Comparison of ENCODE assay signal across 16 mouse cellular contexts in the genomic region with DNA sequence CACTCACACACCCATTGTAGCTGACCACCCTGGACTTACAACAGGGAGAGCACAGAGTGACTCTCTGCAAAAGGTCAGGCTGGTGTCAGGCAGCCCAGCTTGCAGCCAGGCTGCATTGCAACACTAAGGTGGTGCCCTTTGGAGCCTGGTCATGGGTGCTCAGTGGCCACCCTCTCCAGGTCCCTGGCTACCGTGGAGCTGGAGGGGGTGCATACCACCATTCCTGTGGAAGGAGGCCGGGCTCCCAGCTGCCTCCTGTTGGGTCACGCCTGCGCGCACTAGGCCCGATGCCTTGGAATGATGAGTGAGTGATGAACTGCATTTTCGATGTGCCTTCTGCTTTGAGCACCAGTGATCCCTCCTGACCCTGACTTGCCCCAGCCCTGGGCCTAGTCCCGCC. TPM values are rescaled to one million over a fixed set of nuclear protein-coding genes. Genes with fewer than 3 reads are reported as not detected.
A peak's percentile ranks its signal among the peaks of the same experiment; 100 is the strongest.
DNase-seq lines count a peak whose midpoint lies in the region; ATAC-seq and TF ChIP-seq lines count a peak whose summit lies in the region.
"Had no signal": no experiment of that assay in that cellular context is flagged by ENCODE, and none has a peak within 500 bp of the region (broad histone marks: within the 10 kb centered on the region; RNA-seq: fewer than 3 reads in every experiment).

No protein-coding gene starts in this region.

- no peak for DNase-seq in heart, embryonic 10.5 days (ENCODE audit: low spot score)
- DNase-seq in heart, postnatal 25 days (ENCODE audit: low spot score): no peak
- peak; percentile 45 to 61 for DNase-seq in lung, adult 18-20 months
- DNase-seq in lung, adult 2 months: no peak
- DNase-seq in liver, embryonic 14.5 days (ENCODE audit: low read depth in 3 of 3, low spot score in 3 of 3): no peak
- DNase-seq in lung, postnatal 25 days (ENCODE audit: low spot score): peak; percentile 45
- no peak for DNase-seq in cerebellum, postnatal 36 days
- DNase-seq: gastrocnemius, postnatal 25 days had no signal

- H3K9ac ChIP-seq in liver, embryonic 14.5 days (replicated peaks): no peak overlapping the region
- H3K9ac ChIP-seq: forebrain, embryonic 12.5 days; hindbrain, embryonic 12.5 days; intestine, embryonic 15.5 days had no signal

- 87% methylated on average over 8 of the region's 8 CpGs for WGBS in heart, embryonic 10.5 days
- WGBS in lung, adult 2 months: 70% methylated on average over 8 of the region's 8 CpGs
- WGBS in liver, embryonic 14.5 days (ENCODE audit: insufficient replicate concordance): 75% methylated on average over 8 of the region's 8 CpGs

- H3K27me3 ChIP-seq in heart, embryonic 10.5 days (ENCODE audit: insufficient read depth, poor library complexity, severe bottlenecking): peaks cover 77% of the 10 kb centered on the region
- peaks cover 17% of the 10 kb centered on the region for H3K27me3 ChIP-seq in liver, embryonic 14.5 days (ENCODE audit: control insufficient read depth, insufficient read depth, low read length)

- H3K4me1 ChIP-seq in heart, embryonic 10.5 days: peaks cover 66% of the 10 kb centered on the region
- no peaks in the 10 kb centered on the region for H3K4me1 ChIP-seq in lung, adult 2 months (ENCODE audit: control insufficient read depth, insufficient read depth, low read length)
- H3K4me1 ChIP-seq in liver, embryonic 14.5 days (replicated peaks; ENCODE audit: control insufficient read depth in 2 of 2, insufficient read depth in 2 of 2, low read length in 1 of 2): no peaks in the 10 kb centered on the region; a peak in 1 of 4 replicates

- no peak overlapping the region for H3K4me2 ChIP-seq in liver, embryonic 14.5 days (ENCODE audit: low read depth)
- H3K4me2 ChIP-seq: forebrain, embryonic 12.5 days; heart, embryonic 11.5 days; hindbrain, embryonic 12.5 days; intestine, embryonic 15.5 days had no signal

- intact Hi-C loops in heart, postnatal 25 days (cut with DNase I): no loop called here

- 0 out of 2 replicates have a peak overlapping the region, but pooled peaks have one; percentile 69 for H3K27ac ChIP-seq in heart, embryonic 10.5 days
- no peak overlapping the region for H3K27ac ChIP-seq in liver, embryonic 14.5 days
- H3K27ac ChIP-seq: forebrain, embryonic 12.5 days; hindbrain, embryonic 12.5 days; intestine, embryonic 15.5 days had no signal

- no peak for TF ChIP-seq EP300 in liver, embryonic 14.5 days (IDR thresholded peaks at IDR 0.05; ENCODE audit: low read depth)

- peaks cover 19% of the 10 kb centered on the region; the same call in 1 of the 2 replicates for H3K36me3 ChIP-seq in heart, embryonic 10.5 days
- no peaks in the 10 kb centered on the region for H3K36me3 ChIP-seq in liver, embryonic 14.5 days (replicated peaks; ENCODE audit: control insufficient read depth, insufficient read depth, low read depth)

- ATAC-seq in liver, embryonic 14.5 days (ENCODE audit: insufficient read depth): peak; percentile 63
- no peak for ATAC-seq in erythroid progenitor cell, adult 5-6 weeks (replicated peaks; ENCODE audit: low FRiP score, poor library complexity, severe bottlenecking)
- ATAC-seq: intestine, embryonic 15.5 days; midbrain, embryonic 16.5 days had no signal

- no peak for TF ChIP-seq POLR2A in lung, adult 2 months (IDR thresholded peaks at IDR 0.05; ENCODE audit: borderline replicate concordance, extremely low read depth, low read depth, low read length)

- no peak overlapping the region for H3K4me3 ChIP-seq in heart, embryonic 10.5 days
- no peak overlapping the region for H3K4me3 ChIP-seq in lung, adult 2 months (replicated peaks; ENCODE audit: extremely low read depth, low read depth, low read length)
- no peak overlapping the region for H3K4me3 ChIP-seq in liver, embryonic 14.5 days (ENCODE audit: insufficient read depth in 1 of 2, low read depth in 2 of 2, low read length in 2 of 2)
- H3K4me3 ChIP-seq: forebrain, embryonic 12.5 days; hindbrain, embryonic 12.5 days; intestine, embryonic 15.5 days had no signal

- TF ChIP-seq CTCF in lung, adult 2 months (IDR thresholded peaks at IDR 0.05; ENCODE audit: insufficient read depth, low read length): no peak
- no peak for TF ChIP-seq CTCF in liver, embryonic 14.5 days (IDR thresholded peaks at IDR 0.05; ENCODE audit: low read depth)

- H3K9me3 ChIP-seq in heart, embryonic 10.5 days: no peaks in the 10 kb centered on the region
- H3K9me3 ChIP-seq in liver, embryonic 14.5 days (ENCODE audit: control insufficient read depth, low read length): no peaks in the 10 kb centered on the region
- H3K9me3 ChIP-seq: forebrain, embryonic 12.5 days; hindbrain, embryonic 12.5 days; intestine, embryonic 15.5 days had no signal

RNA-seq across cellular contexts. Expression of a gene that starts 22.2 kb away (rescaled TPM):
- 0.23 and 0.65 TPM in 2 replicates for polyA plus RNA-seq in heart, embryonic 10.5 days (2016; fragmentation: Nextera tagmentation; extraction: Ambion mirVana)
- total RNA-seq in heart, postnatal 25 days (2021): under 1 TPM; 0.10 to 0.34 TPM
- 4.8 and 6.5 TPM in 2 replicates for polyA plus RNA-seq in lung, adult 2 months (2012; rRNA removed)
- polyA plus RNA-seq in liver, embryonic 14.5 days (2012; rRNA removed): 0.17 and 0.21 TPM in 2 replicates
- polyA plus RNA-seq in liver, embryonic 14.5 days (2014; fragmentation: Nextera tagmentation; extraction: Ambion mirVana): 0.05 TPM in 1 of 2 replicates, not detected in the other
- not detected in 2 replicates for total RNA-seq in erythroid progenitor cell, adult 5-6 weeks (2015; ENCODE audit: low replicate concordance)
- not detected in 2 replicates for total RNA-seq in erythroid progenitor cell, adult 5-6 weeks (2017; ENCODE audit: low replicate concordance)
- total RNA-seq: common myeloid progenitor, adult 5-6 weeks had no signal
- polyA plus RNA-seq: embryonic facial prominence, embryonic 14.5 days; forebrain, embryonic 12.5 days had no signal

RNA-seq across cellular contexts. Expression of a gene that starts 32.0 kb away (rescaled TPM):
- 14.3 and 16.5 TPM in 2 replicates for polyA plus RNA-seq in heart, embryonic 10.5 days (2016; fragmentation: Nextera tagmentation; extraction: Ambion mirVana)
- total RNA-seq in heart, postnatal 25 days (2021): 1 to 10 TPM; 7.9 to 8.2 TPM
- 11.1 and 13.0 TPM in 2 replicates for polyA plus RNA-seq in lung, adult 2 months (2012; rRNA removed)
- polyA plus RNA-seq in liver, embryonic 14.5 days (2012; rRNA removed): 11.9 and 13.7 TPM in 2 replicates
- polyA plus RNA-seq in liver, embryonic 14.5 days (2014; fragmentation: Nextera tagmentation; extraction: Ambion mirVana): 12.3 and 13.3 TPM in 2 replicates
- total RNA-seq in erythroid progenitor cell, adult 5-6 weeks (2015; ENCODE audit: low replicate concordance): 1.3 and 16.6 TPM in 2 replicates
- total RNA-seq in erythroid progenitor cell, adult 5-6 weeks (2017; ENCODE audit: low replicate concordance): 1.4 and 3.2 TPM in 2 replicates

RNA-seq across cellular contexts. Expression of a gene that starts 52.6 kb away (rescaled TPM):
- polyA plus RNA-seq in heart, embryonic 10.5 days (2016; fragmentation: Nextera tagmentation; extraction: Ambion mirVana): 0.64 and 1.3 TPM in 2 replicates
- total RNA-seq in heart, postnatal 25 days (2021): 1 to 10 TPM; 1.1 to 1.5 TPM
- polyA plus RNA-seq in lung, adult 2 months (2012; rRNA removed): 2.8 and 3.8 TPM in 2 replicates
- 6.6 and 6.7 TPM in 2 replicates for polyA plus RNA-seq in liver, embryonic 14.5 days (2012; rRNA removed)
- 2.8 TPM in 2 replicates for polyA plus RNA-seq in liver, embryonic 14.5 days (2014; fragmentation: Nextera tagmentation; extraction: Ambion mirVana)
- not detected in 2 replicates for total RNA-seq in erythroid progenitor cell, adult 5-6 weeks (2015; ENCODE audit: low replicate concordance)
- 0.45 and 0.64 TPM in 2 replicates for total RNA-seq in erythroid progenitor cell, adult 5-6 weeks (2017; ENCODE audit: low replicate concordance)

RNA-seq across cellular contexts. Expression of a gene that starts 57.2 kb away (rescaled TPM):
- 15.8 and 17.0 TPM in 2 replicates for polyA plus RNA-seq in heart, embryonic 10.5 days (2016; fragmentation: Nextera tagmentation; extraction: Ambion mirVana)
- total RNA-seq in heart, postnatal 25 days (2021): 10 to 100 TPM; 19.3 to 23.0 TPM
- 18.8 and 26.4 TPM in 2 replicates for polyA plus RNA-seq in lung, adult 2 months (2012; rRNA removed)
- polyA plus RNA-seq in liver, embryonic 14.5 days (2012; rRNA removed): 6.0 and 7.7 TPM in 2 replicates
- 8.2 and 8.5 TPM in 2 replicates for polyA plus RNA-seq in liver, embryonic 14.5 days (2014; fragmentation: Nextera tagmentation; extraction: Ambion mirVana)
- 9.2 and 11.2 TPM in 2 replicates for total RNA-seq in erythroid progenitor cell, adult 5-6 weeks (2015; ENCODE audit: low replicate concordance)
- 2.3 TPM in 1 of 2 replicates, not detected in the other for total RNA-seq in erythroid progenitor cell, adult 5-6 weeks (2017; ENCODE audit: low replicate concordance)

RNA-seq across cellular contexts. Expression of a gene that starts 57.6 kb away (rescaled TPM):
- 9.6 TPM in 2 replicates for polyA plus RNA-seq in heart, embryonic 10.5 days (2016; fragmentation: Nextera tagmentation; extraction: Ambion mirVana)
- 10 to 100 TPM; 10.0 to 10.5 TPM for total RNA-seq in heart, postnatal 25 days (2021)
- polyA plus RNA-seq in lung, adult 2 months (2012; rRNA removed): 19.1 and 21.6 TPM in 2 replicates
- 1.7 and 2.1 TPM in 2 replicates for polyA plus RNA-seq in liver, embryonic 14.5 days (2012; rRNA removed)
- polyA plus RNA-seq in liver, embryonic 14.5 days (2014; fragmentation: Nextera tagmentation; extraction: Ambion mirVana): 4.0 and 4.1 TPM in 2 replicates
- 5.0 and 6.3 TPM in 2 replicates for total RNA-seq in erythroid progenitor cell, adult 5-6 weeks (2015; ENCODE audit: low replicate concordance)
- 0.64 and 6.3 TPM in 2 replicates for total RNA-seq in erythroid progenitor cell, adult 5-6 weeks (2017; ENCODE audit: low replicate concordance)

Comparison
In these comparisons a context has a peak if more than half of its experiments do, and no peak if none do; other contexts are left out.
1. DNase-seq: peak in lung, adult 18-20 months (2 of 2) and lung, postnatal 25 days (single experiment); none in heart, embryonic 10.5 days (single experiment), heart, postnatal 25 days (single experiment), lung, adult 2 months (single experiment), liver, embryonic 14.5 days (0 of 3) and cerebellum, postnatal 36 days (0 of 2).